Mouse (Mus musculus) ES-E14 (cell line): ENCODE data around the gene Tmem186. TPM values are rescaled to one million over a fixed set of nuclear protein-coding genes. Genes with fewer than 3 reads are reported as not detected.

ENCODE experiments used
- DNase-seq: peaks from one replicate; pipeline ENCODE4 v3.0.0-alpha.2; 2013; ENCODE audit warnings: low read depth, low spot score
- H3K27ac ChIP-seq: 2 replicates; pipeline ENCODE4 v1.5.1; 2012; ENCODE audit warnings: low read depth, mild to moderate bottlenecking, low read length, moderate library complexity, mixed read lengths; ENCODE audit not compliant: poor library complexity, insufficient read depth, severe bottlenecking
- H3K36me3 ChIP-seq: 2 replicates; pipeline ENCODE4 v1.6.1; 2012; ENCODE audit warnings: mild to moderate bottlenecking, low read length, moderate library complexity, mixed read lengths; ENCODE audit not compliant: control insufficient read depth, poor library complexity, insufficient read depth, severe bottlenecking
- H3K4me1 ChIP-seq, 2 experiments: fragments of 150-350 bp in 1 of 2; sonication (generic) in 1 of 2; 2 replicates each; pipeline ENCODE4 v1.6.1; 2012; ENCODE audit warnings: low read length in 2 of 2, mild to moderate bottlenecking in 1 of 2, mixed read lengths in 1 of 2; ENCODE audit not compliant: control insufficient read depth in 2 of 2, insufficient read depth in 2 of 2, poor library complexity in 1 of 2
- H3K4me3 ChIP-seq, 2 experiments: fragments of 150-350 bp in 1 of 2; sonication (generic) in 1 of 2; 2 replicates each; pipeline ENCODE4 v1.5.1; 2012; ENCODE audit warnings: low read length in 2 of 2, low read depth in 1 of 2, mild to moderate bottlenecking in 1 of 2, mixed read lengths in 1 of 2; ENCODE audit not compliant: insufficient read depth in 1 of 2, poor library complexity in 1 of 2, severe bottlenecking in 1 of 2
- H3K9ac ChIP-seq: 2 replicates; pipeline ENCODE4 v1.6.1; 2012; ENCODE audit warnings: low read depth, mild to moderate bottlenecking, low read length, mixed read lengths; ENCODE audit not compliant: poor library complexity, insufficient read depth, severe bottlenecking
- H3K9me3 ChIP-seq: fragments of 150-350 bp; sonication (generic); 2 replicates; pipeline ENCODE4 v1.6.1; 2012; ENCODE audit warnings: low read depth, mild to moderate bottlenecking, low read length; ENCODE audit not compliant: control insufficient read depth, insufficient read depth
- CHD2 ChIP-seq: IDR thresholded peaks from 2 replicates; pipeline ENCODE4 v1.6.1; 2014; ENCODE audit warnings: mild to moderate bottlenecking, low read depth, low read length, inconsistent platforms
- HCFC1 ChIP-seq: IDR thresholded peaks from 2 replicates; pipeline ENCODE4 v1.6.1; 2012; ENCODE audit warnings: low read length, inconsistent platforms, borderline replicate concordance; ENCODE audit not compliant: insufficient read depth
- MAFK ChIP-seq: IDR thresholded peaks from 2 replicates; pipeline ENCODE4 v1.6.1; 2014; ENCODE audit warnings: mild to moderate bottlenecking, low read depth, low read length, inconsistent platforms; ENCODE audit not compliant: insufficient read depth
- ZC3H11A ChIP-seq: IDR thresholded peaks from 2 replicates; pipeline ENCODE4 v1.6.1; 2012; ENCODE audit warnings: low read depth, mild to moderate bottlenecking, inconsistent platforms, low read length, borderline replicate concordance
- ZNF384 ChIP-seq: IDR thresholded peaks from 2 replicates; pipeline ENCODE4 v1.6.1; 2012; ENCODE audit warnings: low read depth, low read length, inconsistent platforms
- in situ Hi-C, 2 experiments: fragments of 600-800 bp; cut with MboI; formaldehyde crosslinking; loops; one replicate each; pipeline ENCODE4 v1.15.1; 2025; ENCODE audit warnings: low sequenced_read_pairs in 2 of 2, inconsistent platforms in 1 of 2; ENCODE audit not compliant: unreplicated experiment in 2 of 2
- total RNA-seq: library from RNA; depleted of rRNA; stranded (reverse); fragments of 300-350 nt; gene quantifications from 2 replicates; pipeline ENCODE4 v1.2.3, GENCODE M21; 2012

Tmem186 gene
- total RNA-seq, 1 experiment = 20.7 TPM

- Histone ChIP-seq H3K4me3 (no peak within 1 kb of the TSS), H3K27ac (no peak within 1 kb of the TSS), H3K9me3 (no peaks in the 10 kb centered on the region), H3K9ac (no peak within 1 kb of the TSS), H3K36me3 (peaks cover 12% of the 10 kb centered on the region; the same call in 1 of the 2 replicates), H3K4me1 (peaks cover 0 to 2% of the 10 kb centered on the region in 2 experiments; a peak in 1 of 4 replicates)
- no peak for TF ChIP-seq HCFC1
- TF ChIP-seq ZC3H11A = no peak
- no peak for TF ChIP-seq ZNF384
- no peak for TF ChIP-seq CHD2
- no peak for TF ChIP-seq MAFK
- in situ Hi-C loops = no loop called here
- no peak for DNase-seq
Measured at GRCm38 (mm10) chr16:8680470-8680869, 43.0 kb upstream of the Tmem186 start, which contains the start of gene Gm5767. Gene Gm5767 (plus strand): TSS chr16:8680770.

GRCm38 (mm10) chr16:8679780-8680179 lies 42.3 kb upstream of the Tmem186 start:
- DNase-seq = no peak
- Histone ChIP-seq H3K4me1 (no peaks in the 10 kb centered on the region), H3K27ac (no peak overlapping the region), H3K9ac (no peak overlapping the region), H3K4me3 (no peak overlapping the region), H3K36me3 (peaks cover 12% of the 10 kb centered on the region; the same call in 1 of the 2 replicates), H3K9me3 (no peaks in the 10 kb centered on the region)
- TF ChIP-seq MAFK = no peak
- TF ChIP-seq ZC3H11A = no peak
- TF ChIP-seq HCFC1 = no peak
- TF ChIP-seq CHD2 = no peak
- TF ChIP-seq ZNF384 = no peak
- in situ Hi-C loops = loop anchor here (5.0 to 10.0 kb wide), 3 partner anchors 185 to 267 kb away; no protein-coding TSS in a partner anchor

GRCm38 (mm10) chr16:8678676-8679075 lies 41.2 kb upstream of the Tmem186 start:
- in situ Hi-C loops = loop anchor here (5.0 to 10.0 kb wide), 3 partner anchors 184 to 266 kb away; no protein-coding TSS in a partner anchor
- Histone ChIP-seq H3K9ac (no peak overlapping the region), H3K9me3 (no peaks in the 10 kb centered on the region), H3K36me3 (peaks cover 7% of the 10 kb centered on the region; the same call in 1 of the 2 replicates), H3K4me3 (no peak overlapping the region), H3K4me1 (no peaks in the 10 kb centered on the region), H3K27ac (no peak overlapping the region)
- no peak for DNase-seq
- TF ChIP-seq MAFK (no peak), CHD2 (no peak), HCFC1 (no peak), ZNF384 (no peak), ZC3H11A (no peak)

GRCm38 (mm10) chr16:8678035-8678434 lies 40.5 kb upstream of the Tmem186 start:
- H3K4me3 ChIP-seq = no peak overlapping the region
- no peaks in the 10 kb centered on the region for H3K9me3 ChIP-seq
- no peak for DNase-seq
- no peak overlapping the region for H3K27ac ChIP-seq
- H3K4me1 ChIP-seq = no peaks in the 10 kb centered on the region
- TF ChIP-seq ZC3H11A (no peak), CHD2 (no peak), HCFC1 (no peak), ZNF384 (no peak), MAFK (no peak)
- 0 out of 2 replicates have a peak, but pooled peaks cover 3% of the 10 kb centered on the region for H3K36me3 ChIP-seq
- no peak overlapping the region for H3K9ac ChIP-seq
- in situ Hi-C loops = loop anchor here (5.0 to 10.0 kb wide), 3 partner anchors 183 to 266 kb away; no protein-coding TSS in a partner anchor
